Mouse (Mus musculus): ENCODE measurements around the gene Gm6871. TPM values are rescaled to one million over a fixed set of nuclear protein-coding genes. Genes with fewer than 3 reads are reported as not detected.
"Not testable (repeated sequence)": the region's sequence is repeated elsewhere in the genome, so short reads cannot be mapped to it uniquely, and the experiment has no call there.

Gm6871 gene
- not detected for total RNA-seq (2021)
- long read RNA-seq, experiment 1, partial matches to known transcripts = 0 of 1 reads
- long read RNA-seq, experiment 1, other reads (novel, unspliced or antisense) = 1 of 1 reads
- long read RNA-seq, experiment 2 = 0 reads

DNA sequence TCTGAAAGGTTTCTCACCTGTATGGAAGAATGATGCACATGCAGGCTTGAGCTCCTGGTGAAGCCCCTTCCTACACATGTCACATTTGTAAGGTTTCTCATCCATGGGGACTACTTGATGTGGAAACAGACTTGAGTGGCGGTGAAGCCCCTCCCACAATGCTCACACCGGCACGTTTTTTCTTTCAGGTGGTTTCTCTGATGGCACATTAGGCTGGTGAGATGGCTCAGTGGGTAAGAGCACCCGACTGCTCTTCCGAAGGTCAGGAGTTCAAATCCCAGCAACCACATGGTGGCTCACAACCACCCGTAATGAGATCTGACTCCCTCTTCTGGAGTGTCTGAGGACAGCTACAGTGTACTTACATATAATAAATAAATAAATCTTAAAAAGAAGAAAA lies at the start of gene Gm6871:
TSS of gene Gm6871 (minus strand) at position 101 of the 400 bp plus-strand sequence.
- intact Hi-C loops (cut with DNase I); DNase-seq: not testable (repeated sequence)

DNA sequence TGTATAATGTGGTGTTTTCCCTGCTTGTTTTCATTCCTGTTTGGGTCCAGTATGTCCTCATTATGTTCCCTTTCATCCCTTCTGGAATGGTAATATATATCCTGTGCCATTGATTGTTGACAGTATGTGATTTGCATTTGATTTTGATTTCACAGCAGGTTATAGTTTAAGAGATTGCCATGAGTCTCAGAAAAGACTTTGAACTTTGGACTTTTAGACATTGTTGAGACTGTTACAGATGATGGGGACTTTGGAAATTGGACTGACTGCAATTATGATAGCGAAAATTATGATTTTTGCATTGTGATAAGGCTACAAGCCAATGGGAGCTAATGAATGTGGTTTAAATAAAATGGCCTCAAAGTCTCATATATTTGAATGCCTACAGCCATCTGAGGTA lies 42.8 kb upstream of the Gm6871 start:
- DNase-seq; intact Hi-C loops (cut with DNase I): not testable (repeated sequence)

DNA sequence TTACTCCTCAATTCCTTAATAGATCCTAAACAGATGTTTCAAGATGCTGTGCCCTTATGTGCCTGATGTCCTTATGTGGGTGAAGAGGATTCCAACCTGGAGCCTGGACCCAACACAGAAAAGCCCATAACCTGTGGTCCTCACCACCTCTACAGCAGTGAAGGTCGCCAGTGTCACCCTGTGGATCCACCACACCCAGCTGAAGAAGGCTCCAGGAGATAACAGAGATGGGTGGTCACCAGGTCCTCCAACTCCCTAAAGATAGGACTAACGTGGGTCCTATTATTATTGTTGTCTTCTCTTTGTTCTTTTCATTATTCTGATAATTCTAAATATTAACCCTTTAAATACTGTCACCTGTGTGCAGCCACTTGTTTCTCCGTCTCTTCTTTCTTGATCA lies 38.2 kb upstream of the Gm6871 start:
- DNase-seq = no peak
- intact Hi-C loops (cut with DNase I) = loop anchor here (2.0 kb wide), 1 partner anchor 19 kb away; no protein-coding TSS in a partner anchor

DNA sequence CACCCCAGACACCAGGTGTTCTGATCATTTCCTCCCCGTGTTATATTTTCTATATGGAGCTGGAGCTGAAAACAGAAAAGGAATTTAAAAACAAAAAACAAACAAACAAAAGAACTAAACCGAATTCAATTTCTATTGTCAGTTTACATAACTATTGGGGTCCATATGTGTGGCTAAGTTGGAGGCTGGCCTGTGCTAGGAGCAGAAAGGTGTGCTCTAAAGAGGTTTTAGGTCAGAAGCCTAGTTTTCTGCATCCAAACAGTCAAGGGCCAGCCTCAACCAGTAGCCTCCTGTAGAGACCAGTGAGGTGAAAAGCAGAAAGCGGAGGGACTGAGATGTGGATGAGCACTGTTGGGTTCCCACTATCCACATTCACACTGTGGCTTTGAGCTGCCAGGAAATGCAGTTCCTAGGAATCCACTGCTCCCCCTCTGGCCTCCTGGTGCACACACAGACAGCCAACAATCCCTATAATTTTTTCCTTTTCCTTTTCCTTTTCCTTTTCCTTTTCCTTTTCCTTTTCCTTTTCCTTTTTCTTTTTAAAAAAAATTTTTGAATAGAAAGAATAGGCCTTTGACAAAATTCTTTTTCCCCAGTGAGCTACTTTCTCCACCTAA lies 26.6 kb upstream of the Gm6871 start:
- DNase-seq = no peak
- intact Hi-C loops (cut with DNase I) = loop anchor here (5.0 to 10.0 kb wide), 2 partner anchors 98 to 205 kb away; partner anchors contain the start of gene AI987944

DNA sequence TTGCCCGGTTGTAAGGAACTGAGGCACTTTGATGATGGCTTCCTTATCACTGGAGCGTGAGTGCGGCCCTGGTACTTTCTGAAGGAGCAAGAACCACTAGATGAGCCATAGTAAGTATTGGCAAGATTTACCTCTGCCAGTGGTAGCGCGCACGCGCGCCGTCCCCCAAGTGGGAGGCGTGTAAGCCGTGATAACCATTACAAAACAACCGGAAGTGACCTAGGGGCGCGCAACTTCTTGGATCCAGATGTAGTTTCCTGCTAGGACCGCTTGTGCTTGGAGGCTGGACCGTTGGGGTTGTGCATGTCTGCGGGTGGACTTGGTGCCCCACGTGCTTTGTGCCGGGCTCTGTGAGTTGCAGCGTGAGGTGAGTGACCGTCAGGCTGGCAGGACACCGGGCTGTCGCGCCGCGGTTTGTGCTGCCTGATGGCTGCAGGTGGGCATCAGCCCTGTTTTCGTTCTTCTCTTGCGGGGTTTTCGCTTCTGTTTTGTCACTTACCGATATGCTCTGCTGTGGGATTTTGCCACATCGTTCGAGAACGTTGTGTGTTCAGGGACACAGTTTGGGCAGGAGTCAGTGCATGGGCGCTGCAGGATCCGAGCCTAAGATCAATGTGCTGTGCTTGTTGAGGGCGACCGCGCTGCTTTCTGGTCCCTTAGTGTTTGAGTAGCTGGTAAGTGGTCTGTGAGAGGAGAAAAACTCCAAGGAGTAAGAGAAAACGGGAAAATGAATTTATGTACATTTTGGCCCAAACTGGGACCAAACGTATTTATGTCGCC lies 25.8 kb upstream of the Gm6871 start, which contains the start of gene 2610021A01Rik:
TSS of gene 2610021A01Rik (plus strand) at position 197 of the 780 bp plus-strand sequence.
- peak; percentile 78 to 82 for DNase-seq
- intact Hi-C loops (cut with DNase I) = loop anchor here (5.0 to 10.0 kb wide), 2 partner anchors 97 to 204 kb away; partner anchors contain the start of gene AI987944

DNA sequence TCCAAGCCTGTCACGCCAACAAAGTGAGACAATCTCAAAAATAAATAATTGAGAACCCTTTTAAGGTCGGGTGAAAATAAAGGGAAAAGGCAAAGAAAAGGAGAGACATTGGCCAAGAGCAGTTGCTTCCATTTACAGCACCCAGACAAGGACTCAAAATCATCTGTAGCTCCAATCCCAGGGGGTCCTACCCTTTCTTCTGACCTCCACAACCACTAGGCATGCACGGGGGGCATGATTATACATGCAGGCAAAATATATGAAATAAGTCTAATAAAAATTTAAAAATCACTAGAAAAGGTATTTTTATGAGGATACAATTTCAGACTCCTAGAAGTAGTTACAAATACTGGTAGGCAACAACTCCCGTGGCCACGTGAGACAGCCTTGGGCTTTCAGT lies 25.2 kb upstream of the Gm6871 start:
- no peak for DNase-seq
- intact Hi-C loops (cut with DNase I) = loop anchor here (5.0 to 10.0 kb wide), 2 partner anchors 96 to 204 kb away; partner anchors contain the start of gene AI987944

DNA sequence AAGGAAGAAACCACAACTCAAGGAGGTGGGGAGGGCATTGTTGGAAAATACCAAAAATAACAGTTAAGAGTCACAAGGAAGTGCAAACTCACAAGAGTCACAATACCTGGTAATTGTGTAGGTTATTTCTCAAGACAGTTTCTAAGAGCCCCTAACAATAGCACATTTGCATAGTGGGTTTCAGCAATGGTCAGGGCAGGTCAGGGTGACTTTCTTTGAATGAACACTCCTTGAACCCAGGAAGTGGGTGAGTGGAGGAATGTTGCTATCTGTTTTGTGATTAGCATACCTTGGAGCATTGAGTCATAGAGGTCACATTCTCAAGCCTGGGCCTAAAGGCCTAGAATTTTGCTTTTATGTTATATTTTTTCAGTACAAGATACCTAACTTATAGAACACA lies 14.4 kb upstream of the Gm6871 start:
- intact Hi-C loops (cut with DNase I); DNase-seq: not testable (repeated sequence)

DNA sequence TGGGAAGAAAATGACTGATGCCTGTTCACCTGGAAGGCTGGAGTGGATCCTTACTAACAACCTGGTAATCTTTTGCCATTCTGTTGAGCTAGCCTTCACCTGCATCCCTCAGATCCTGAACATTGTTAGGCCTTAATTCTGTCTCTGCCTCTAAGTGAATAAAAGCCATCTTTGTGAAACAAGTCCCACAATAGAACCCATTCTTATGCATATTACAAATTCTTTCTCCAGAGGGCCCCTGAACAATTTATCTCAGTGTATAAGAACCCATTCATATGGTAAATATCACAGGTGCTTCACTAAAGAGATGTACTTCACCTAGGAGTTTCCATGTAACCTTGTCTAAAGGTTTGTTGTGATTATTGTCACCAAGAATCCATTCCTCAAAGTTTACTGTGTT lies 8.6 kb upstream of the Gm6871 start:
- intact Hi-C loops (cut with DNase I) = no loop called here
- no peak for DNase-seq

DNA sequence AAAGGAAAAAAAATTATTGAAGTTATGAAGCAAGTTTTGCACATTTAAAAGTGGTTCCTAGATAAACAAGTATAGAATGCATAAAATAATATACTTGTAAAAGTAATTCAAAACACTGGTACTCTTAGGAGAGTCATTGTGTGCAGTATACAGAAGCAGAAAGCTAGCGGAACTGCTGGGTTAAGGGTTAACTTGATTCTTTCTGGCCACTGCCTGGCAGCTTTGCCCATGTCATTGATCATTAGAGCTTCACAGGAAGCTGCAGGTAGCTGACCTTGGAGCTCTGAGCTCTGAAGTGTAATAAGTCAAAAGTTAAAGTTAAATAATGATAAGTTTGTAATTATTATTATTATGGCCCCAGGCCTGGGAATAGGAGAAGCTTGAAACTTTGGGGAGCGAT lies 4.5 kb upstream of the Gm6871 start:
- intact Hi-C loops (cut with DNase I) = no loop called here
- DNase-seq = no peak

DNA sequence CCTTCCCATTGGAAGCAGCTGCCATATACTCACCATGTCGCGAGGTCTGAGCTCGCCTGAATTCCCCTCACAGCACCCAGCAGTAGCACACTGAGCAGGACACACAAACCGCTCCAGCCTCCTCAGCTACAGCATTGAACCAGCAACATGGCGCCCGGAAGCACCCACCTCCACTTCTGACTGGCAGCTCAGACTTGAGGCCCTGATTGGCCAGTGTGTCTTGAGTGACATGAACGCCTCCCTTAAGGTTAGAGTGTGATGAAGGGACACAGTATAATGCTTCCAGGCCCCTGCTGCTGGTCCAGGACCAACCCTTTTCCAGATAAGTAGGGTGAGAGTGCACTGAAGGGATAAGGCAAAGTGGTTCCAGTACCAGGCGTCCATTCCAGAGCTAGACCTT lies 12.8 kb downstream of the Gm6871 start:
- intact Hi-C loops (cut with DNase I) = no loop called here
- DNase-seq = no peak

DNA sequence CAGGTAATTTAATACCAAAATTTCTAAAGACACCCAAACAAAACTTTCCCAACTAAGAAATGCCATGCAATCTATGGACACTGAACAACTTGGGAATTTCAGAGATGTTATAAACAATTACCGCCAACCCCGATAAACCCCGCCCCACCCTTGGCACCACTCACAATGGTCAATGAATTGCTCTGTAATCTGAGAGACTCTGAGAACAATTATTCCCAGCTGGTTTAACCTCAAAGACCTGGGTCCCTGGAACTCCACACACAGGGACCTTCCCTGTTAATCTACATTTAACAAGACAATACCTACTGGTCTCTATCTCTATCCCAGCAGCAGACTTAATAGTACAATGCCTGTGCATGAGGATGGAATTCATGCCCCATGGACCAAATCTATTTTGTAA lies 60.8 kb downstream of the Gm6871 start:
- intact Hi-C loops (cut with DNase I) = no loop called here
- no peak for DNase-seq

DNA sequence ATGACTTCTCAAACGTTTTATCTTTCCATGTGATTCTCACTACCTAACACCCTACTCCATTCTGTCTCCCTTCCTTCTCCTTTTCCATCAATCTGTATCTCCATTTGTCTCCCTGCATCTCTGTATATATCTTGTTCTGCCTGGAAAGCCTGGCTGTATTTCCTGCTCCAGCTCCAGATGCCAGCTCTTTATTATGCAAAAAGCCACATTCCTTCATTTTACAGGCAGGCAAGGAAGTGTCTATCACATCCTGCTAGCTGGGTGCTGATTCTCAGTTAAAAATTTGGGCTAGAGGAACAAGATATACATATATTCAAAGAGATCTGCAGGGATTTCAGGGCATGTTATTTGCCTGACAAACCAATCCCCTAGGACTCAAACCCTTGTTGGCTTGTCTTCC lies 61.3 kb downstream of the Gm6871 start:
- DNase-seq = no peak
- intact Hi-C loops (cut with DNase I) = no loop called here

DNA sequence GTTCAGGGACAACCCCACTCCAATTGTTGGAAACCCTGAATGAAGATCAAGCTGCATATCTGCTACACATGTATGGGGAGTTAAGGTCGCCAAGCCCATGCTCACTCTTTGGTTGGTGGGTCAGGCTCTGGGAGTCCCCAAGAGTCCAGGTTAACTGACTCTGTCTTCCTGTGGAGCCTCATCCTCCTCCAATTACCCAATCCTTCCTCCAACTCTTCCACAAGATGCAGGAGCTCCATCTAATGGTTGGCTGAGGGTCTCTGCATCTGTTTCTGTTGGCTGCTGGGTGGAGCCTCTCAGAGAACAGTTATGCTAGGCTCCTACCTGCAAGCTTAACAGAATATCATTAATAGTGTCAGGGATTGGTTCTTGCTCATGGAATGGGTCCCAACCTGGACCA lies 71.1 kb downstream of the Gm6871 start:
- intact Hi-C loops (cut with DNase I) = loop anchor here (5.0 kb wide), 1 partner anchor 95 kb away; the partner anchor contains the start of gene 2610021A01Rik
- DNase-seq = no peak

DNA sequence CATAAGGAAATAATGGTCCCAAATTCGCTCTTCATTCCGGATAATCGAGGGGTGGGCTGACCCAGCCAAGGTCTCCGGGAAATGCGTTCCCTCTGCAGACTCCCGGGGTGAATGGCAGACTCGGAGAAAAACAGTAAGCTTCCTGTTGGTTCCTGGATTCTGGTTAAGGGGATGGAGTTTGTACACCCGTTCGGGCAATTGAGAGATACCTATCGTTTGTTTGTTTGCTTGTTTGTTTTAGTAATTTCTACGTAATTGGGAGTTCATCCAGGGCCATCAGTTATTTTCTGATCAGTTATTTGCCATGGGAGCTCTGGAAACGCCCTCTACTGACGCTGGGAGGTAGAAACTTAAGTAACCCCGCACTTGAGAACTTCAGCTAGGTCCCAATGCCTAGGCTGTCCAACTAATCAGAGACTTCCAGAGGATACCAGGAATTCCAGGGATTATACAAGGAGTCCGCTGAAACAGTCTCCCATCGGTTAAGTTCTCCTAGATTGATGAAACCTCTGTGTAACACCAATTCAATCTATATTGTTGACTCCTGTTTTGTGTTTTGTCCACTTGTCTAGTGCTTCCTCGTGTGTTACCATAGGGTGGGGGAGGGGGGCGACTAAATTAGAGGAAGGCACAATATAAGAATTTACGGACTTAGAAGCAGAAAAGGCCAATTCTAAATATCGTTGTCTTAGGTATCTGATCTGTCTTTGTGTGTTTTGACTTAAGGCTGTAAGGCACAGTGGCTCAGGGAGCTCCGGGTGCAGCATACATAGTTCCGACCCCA lies 73.1 kb downstream of the Gm6871 start:
- intact Hi-C loops (cut with DNase I) = loop anchor here (2.0 to 5.0 kb wide), 2 partner anchors 97 to 132 kb away; partner anchors contain the start of genes 2610021A01Rik and Zfp788
- no peak for DNase-seq

DNA sequence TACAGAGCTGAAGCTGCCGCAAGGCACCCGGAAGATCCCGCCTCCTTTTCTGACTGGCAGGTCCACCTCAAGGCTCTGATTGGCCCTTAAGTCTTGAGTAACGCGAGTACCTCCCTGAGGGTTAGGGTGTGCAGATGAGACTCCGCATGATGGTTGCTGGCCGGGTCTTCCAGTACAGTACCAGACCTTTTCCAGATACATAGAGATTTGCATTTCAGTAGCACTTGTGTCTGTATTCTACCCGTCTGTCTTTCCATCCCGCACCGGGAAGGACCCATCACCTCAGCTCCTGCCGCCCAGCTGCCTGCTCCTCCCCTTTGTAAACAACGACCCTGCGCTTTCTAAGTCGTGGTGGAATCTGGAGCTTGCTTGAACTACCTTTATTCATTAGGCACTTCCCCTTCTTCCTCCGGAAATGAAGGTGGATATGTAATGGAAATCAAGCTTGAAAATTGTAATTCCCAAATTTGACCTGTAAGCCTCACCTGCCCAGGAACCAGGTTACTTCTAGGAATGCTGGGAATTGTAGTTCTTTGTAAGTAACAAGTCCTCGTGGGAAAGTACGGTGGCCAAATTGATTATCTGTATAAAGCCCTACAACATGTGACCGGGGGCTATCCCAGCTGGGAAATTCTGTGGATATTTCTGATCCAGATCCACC lies 73.9 kb downstream of the Gm6871 start, which contains the start of the genes Gm20449 and AW146154:
TSS of gene Gm20449 (minus strand) at position 29 of the 661 bp plus-strand sequence.
TSS of gene AW146154 (minus strand) at position 502 of the 661 bp plus-strand sequence.
- DNase-seq = peak; percentile 96 to 98
- intact Hi-C loops (cut with DNase I) = loop anchor here (1.0 to 5.0 kb wide), 3 partner anchors 98 to 133 kb away; partner anchors contain the start of genes 2610021A01Rik, AI987944 and Zfp788

DNA sequence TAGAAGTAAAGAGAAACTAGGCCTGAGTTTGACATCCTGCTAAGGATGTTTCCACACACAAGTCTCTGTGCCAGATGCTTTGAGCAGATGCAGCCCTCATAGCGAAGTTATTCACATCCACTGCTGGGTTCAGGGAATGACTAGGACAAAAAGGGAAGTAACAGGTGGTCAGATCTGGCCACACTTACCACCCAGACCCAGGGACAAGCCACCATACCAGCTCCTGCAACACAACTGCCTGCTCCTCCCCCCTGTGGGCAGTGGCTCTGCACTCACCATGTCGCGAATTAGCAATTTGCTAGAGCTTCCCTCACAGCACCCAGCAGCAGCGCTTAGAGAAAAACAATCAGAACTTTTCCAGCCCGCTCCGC lies 74.5 kb downstream of the Gm6871 start:
- intact Hi-C loops (cut with DNase I) = loop anchor here (1.0 kb wide), 1 partner anchor 106 kb away; the partner anchor contains the start of gene AI987944
- not testable (repeated sequence) for DNase-seq

DNA sequence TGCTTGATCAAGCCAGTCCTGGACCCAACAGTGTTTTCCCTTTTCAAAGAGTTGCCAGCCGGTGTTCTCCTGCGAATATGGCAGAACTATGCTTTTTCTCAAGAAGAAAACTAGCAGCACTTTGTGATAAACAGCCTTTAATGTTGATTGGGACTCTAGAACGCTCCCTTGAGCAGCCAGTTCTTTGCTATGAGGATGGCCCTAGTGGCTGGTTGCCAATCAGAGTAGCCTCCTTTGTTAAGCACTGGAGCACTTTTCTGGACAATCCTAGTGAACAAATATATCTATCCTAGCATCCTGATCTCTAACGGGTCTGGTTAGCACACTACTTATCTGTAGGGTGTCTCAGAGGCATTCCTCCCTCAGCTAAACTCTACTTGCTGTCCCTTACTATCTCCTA lies 75.0 kb downstream of the Gm6871 start:
- intact Hi-C loops (cut with DNase I); DNase-seq: not testable (repeated sequence)

DNA sequence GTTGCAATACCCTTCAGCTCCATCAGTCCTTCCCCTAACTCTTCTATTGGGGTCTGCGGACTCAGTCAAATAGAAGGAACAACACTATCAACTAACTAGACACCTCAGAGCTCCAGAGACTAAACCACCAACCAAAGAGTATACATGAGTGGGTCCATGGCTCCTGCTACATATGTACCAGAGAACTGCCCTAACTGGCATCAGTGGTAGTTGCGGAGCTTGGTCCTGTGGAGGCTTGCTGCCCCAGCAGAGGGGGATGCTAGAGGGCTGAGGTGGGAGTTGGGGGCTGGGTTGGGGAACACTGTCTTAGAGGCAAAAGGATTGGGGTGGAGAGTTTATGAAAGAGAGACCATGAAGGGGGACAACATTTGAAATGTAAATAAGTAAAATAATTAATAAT lies 75.6 kb downstream of the Gm6871 start:
- no peak for DNase-seq
- intact Hi-C loops (cut with DNase I) = no loop called here
